Mouse (Mus musculus) hindbrain, embryonic 11.5 days (tissue): ENCODE results near the gene Mark3. TPM values are rescaled to one million over a fixed set of nuclear protein-coding genes. Genes with fewer than 3 reads are reported as not detected.
A peak's percentile ranks its signal among the peaks of the same experiment; 100 is the strongest.

Experiments
- ATAC-seq: fragments of 200-750 bp; cut with Nextera tagmentation; 2 replicates; pipeline ENCODE4 v1.8.0; 2017; ENCODE audit warnings: mild to moderate bottlenecking, moderate TSS enrichment, moderate library complexity; ENCODE audit not compliant: low FRiP score
- DNase-seq: peaks from one replicate; pipeline ENCODE4 v3.0.0-alpha.2; 2015; ENCODE audit warnings: low spot score
- H3K27ac ChIP-seq: fragments of 300-500 bp; sonication (generic); 2 replicates; pipeline ENCODE4 v1.5.1; 2014; ENCODE audit warnings: mild to moderate bottlenecking, low read depth, low read length
- H3K27me3 ChIP-seq: fragments of 300-500 bp; sonication (generic); 2 replicates; pipeline ENCODE4 v1.6.1; 2014; ENCODE audit warnings: mild to moderate bottlenecking, low read length, moderate library complexity, mixed read lengths; ENCODE audit not compliant: control insufficient read depth, insufficient read depth
- H3K36me3 ChIP-seq: fragments of 300-500 bp; sonication (generic); 2 replicates; pipeline ENCODE4 v1.6.1; 2014; ENCODE audit warnings: mild to moderate bottlenecking, low read length, moderate library complexity, mixed read lengths; ENCODE audit not compliant: control insufficient read depth, insufficient read depth
- H3K4me1 ChIP-seq: fragments of 300-500 bp; sonication (generic); replicated peaks from 2 replicates; pipeline ENCODE4 v1.6.1; 2014; ENCODE audit warnings: low read length, mixed read lengths; ENCODE audit not compliant: control insufficient read depth, insufficient read depth
- H3K4me2 ChIP-seq: fragments of 300-500 bp; sonication (generic); replicated peaks from 2 replicates; pipeline ENCODE4 v1.6.1; 2014; ENCODE audit warnings: mild to moderate bottlenecking, low read depth, low read length
- H3K4me3 ChIP-seq: fragments of 300-500 bp; sonication (generic); 2 replicates; pipeline ENCODE4 v1.5.1; 2014; ENCODE audit warnings: low read depth, low read length
- H3K9ac ChIP-seq: fragments of 300-500 bp; sonication (generic); 2 replicates; pipeline ENCODE4 v1.6.1; 2014; ENCODE audit warnings: low read depth, low read length
- H3K9me3 ChIP-seq: fragments of 300-500 bp; sonication (generic); 2 replicates; pipeline ENCODE4 v1.6.1; 2016; ENCODE audit warnings: low read length; ENCODE audit not compliant: control insufficient read depth
- WGBS: fragments of 180-500 bp; shearing (Covaris S2); extraction: QIAGEN DNeasy Blood & Tissue Kit; methylation state at CpG from one replicate; pipeline ENCODE4 v1.1.7; 2014; 5-methylcytosine and 5-hydroxymethylcytosine counted together
- polyA plus RNA-seq: library from polyadenylated mRNA; unstranded; fragments of >200 nt; fragmentation: Nextera tagmentation; extraction: Ambion mirVana; gene quantifications from 2 replicates; pipeline ENCODE4 v1.2.1, GENCODE M21; 2014

Mark3 gene
- polyA plus RNA-seq, 1 experiment from 2014 or later: 76.8 TPM

GRCm38 (mm10) chr12:111597310-111597709 is 23.0 kb downstream of the Mark3 start:
- Histone ChIP-seq H3K9me3 (no peaks in the 10 kb centered on the region), H3K9ac (no peak overlapping the region), H3K4me2 (no peak overlapping the region), H3K4me1 (no peaks in the 10 kb centered on the region), H3K27ac (no peak overlapping the region), H3K36me3 (peaks cover 8% of the 10 kb centered on the region), H3K27me3 (no peaks in the 10 kb centered on the region), H3K4me3 (no peak overlapping the region)
- DNase-seq: no peak
- WGBS: 100% methylated on average over 1 of the region's 1 CpGs
- no peak for ATAC-seq

- no peaks in the 10 kb centered on the region for H3K9me3 ChIP-seq
- H3K9ac ChIP-seq: no peak overlapping the region
- no peaks in the 10 kb centered on the region for H3K27me3 ChIP-seq
- H3K36me3 ChIP-seq: peaks cover 8% of the 10 kb centered on the region
- no peak overlapping the region for H3K4me2 ChIP-seq
- no peak overlapping the region for H3K4me3 ChIP-seq
- DNase-seq: no peak
- no peak overlapping the region for H3K27ac ChIP-seq
- ATAC-seq: no peak
- H3K4me1 ChIP-seq: no peaks in the 10 kb centered on the region
- WGBS: 100% methylated on average over 1 of the region's 1 CpGs
These were observed 24.6 kb downstream of the Mark3 start for GRCm38 (mm10) chr12:111598902-111599301.

DNA sequence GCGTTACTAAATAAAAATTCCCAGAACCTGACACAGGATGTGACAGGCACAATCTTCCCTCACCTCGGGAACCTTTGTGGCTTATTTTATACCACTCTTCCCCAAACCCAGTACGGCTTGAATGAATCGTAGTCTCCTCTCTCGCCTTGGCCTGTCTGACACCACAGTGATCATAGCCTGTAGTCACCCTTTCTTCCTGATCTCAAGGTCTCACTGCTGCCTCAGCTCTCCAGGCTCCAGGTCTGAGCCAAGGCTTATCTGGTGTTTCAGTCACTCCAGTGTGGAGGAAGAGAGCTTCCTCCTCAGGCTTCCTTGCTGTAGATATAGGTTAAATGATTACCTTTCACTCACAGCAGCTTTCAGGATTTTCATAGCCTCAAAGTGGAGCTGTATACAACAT is 25.3 kb downstream of the Mark3 start:
- H3K36me3 ChIP-seq: peaks cover 8% of the 10 kb centered on the region
- WGBS: 93% methylated on average over 5 of the region's 5 CpGs

GRCm38 (mm10) chr12:111603871-111604270 is 29.5 kb downstream of the Mark3 start:
- 95% methylated on average over 3 of the region's 3 CpGs for WGBS
- DNase-seq (no peak), ATAC-seq (no peak)
- Histone ChIP-seq H3K4me1 (no peaks in the 10 kb centered on the region), H3K9me3 (no peaks in the 10 kb centered on the region), H3K4me2 (no peak overlapping the region), H3K27ac (no peak overlapping the region), H3K9ac (no peak overlapping the region), H3K36me3 (no peaks in the 10 kb centered on the region), H3K27me3 (no peaks in the 10 kb centered on the region), H3K4me3 (no peak overlapping the region)

More for the DNA sequence above, 25.3 kb downstream of the Mark3 start:
- ATAC-seq (no peak), DNase-seq (no peak)
- no peak overlapping the region for H3K4me2 ChIP-seq
- no peak overlapping the region for H3K4me3 ChIP-seq
- H3K4me1 ChIP-seq: no peaks in the 10 kb centered on the region
- H3K9me3 ChIP-seq: no peaks in the 10 kb centered on the region
- no peaks in the 10 kb centered on the region for H3K27me3 ChIP-seq
- no peak overlapping the region for H3K9ac ChIP-seq
- no peak overlapping the region for H3K27ac ChIP-seq

- no peaks in the 10 kb centered on the region for H3K36me3 ChIP-seq
- no peaks in the 10 kb centered on the region for H3K4me1 ChIP-seq
- no peak overlapping the region for H3K9ac ChIP-seq
- H3K4me2 ChIP-seq: no peak overlapping the region
- 94% methylated on average over 2 of the region's 2 CpGs for WGBS
- no peak overlapping the region for H3K27ac ChIP-seq
- H3K4me3 ChIP-seq: no peak overlapping the region
- no peaks in the 10 kb centered on the region for H3K27me3 ChIP-seq
- no peak for DNase-seq
- no peaks in the 10 kb centered on the region for H3K9me3 ChIP-seq
- ATAC-seq: no peak
These were observed 31.3 kb downstream of the Mark3 start for GRCm38 (mm10) chr12:111605619-111606018.

DNA sequence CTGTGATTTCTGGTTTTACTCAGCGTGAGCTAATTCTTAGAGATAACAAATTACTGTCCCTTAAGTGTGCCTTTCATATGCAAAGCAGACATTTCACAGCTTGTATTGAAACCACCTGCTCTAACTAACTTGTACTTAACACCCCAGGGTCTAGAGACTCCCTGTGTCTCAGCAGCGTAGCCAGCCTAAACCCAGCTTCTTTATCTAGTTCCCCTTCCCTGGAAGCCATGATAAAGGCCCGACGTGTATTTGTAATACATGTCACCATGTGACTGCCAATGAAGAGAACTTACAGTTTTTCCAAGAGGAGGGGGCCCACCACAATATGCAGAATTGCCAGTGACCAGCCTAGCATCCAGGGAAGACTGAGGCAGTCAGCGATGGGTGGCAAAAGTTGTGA is 33.7 kb downstream of the Mark3 start:
- Histone ChIP-seq H3K4me1 (no peaks in the 10 kb centered on the region), H3K4me2 (no peak overlapping the region), H3K27ac (no peak overlapping the region), H3K4me3 (no peak overlapping the region), H3K36me3 (no peaks in the 10 kb centered on the region), H3K27me3 (no peaks in the 10 kb centered on the region), H3K9me3 (no peaks in the 10 kb centered on the region), H3K9ac (no peak overlapping the region)
- 57% methylated on average over 5 of the region's 5 CpGs for WGBS
- ATAC-seq (no peak), DNase-seq (no peak)

GRCm38 (mm10) chr12:111614475-111615141 is 40.3 kb downstream of the Mark3 start:
- no peak overlapping the region for H3K27ac ChIP-seq
- H3K9me3 ChIP-seq: no peaks in the 10 kb centered on the region
- H3K27me3 ChIP-seq: no peaks in the 10 kb centered on the region
- H3K9ac ChIP-seq: no peak overlapping the region
- no peak overlapping the region for H3K4me2 ChIP-seq
- no peaks in the 10 kb centered on the region for H3K36me3 ChIP-seq
- no peak for ATAC-seq
- DNase-seq: no peak
- WGBS: 88% methylated on average over 5 of the region's 5 CpGs
- no peak overlapping the region for H3K4me3 ChIP-seq
- H3K4me1 ChIP-seq: no peaks in the 10 kb centered on the region

GRCm38 (mm10) chr12:111618266-111618665 is 43.9 kb downstream of the Mark3 start:
- Histone ChIP-seq H3K9ac (no peak overlapping the region), H3K27ac (no peak overlapping the region), H3K27me3 (no peaks in the 10 kb centered on the region), H3K4me1 (no peaks in the 10 kb centered on the region), H3K9me3 (no peaks in the 10 kb centered on the region), H3K36me3 (peaks cover 4% of the 10 kb centered on the region), H3K4me2 (no peak overlapping the region), H3K4me3 (no peak overlapping the region)
- WGBS: 89% methylated on average over 7 of the region's 7 CpGs
- ATAC-seq (no peak), DNase-seq (no peak)

DNA sequence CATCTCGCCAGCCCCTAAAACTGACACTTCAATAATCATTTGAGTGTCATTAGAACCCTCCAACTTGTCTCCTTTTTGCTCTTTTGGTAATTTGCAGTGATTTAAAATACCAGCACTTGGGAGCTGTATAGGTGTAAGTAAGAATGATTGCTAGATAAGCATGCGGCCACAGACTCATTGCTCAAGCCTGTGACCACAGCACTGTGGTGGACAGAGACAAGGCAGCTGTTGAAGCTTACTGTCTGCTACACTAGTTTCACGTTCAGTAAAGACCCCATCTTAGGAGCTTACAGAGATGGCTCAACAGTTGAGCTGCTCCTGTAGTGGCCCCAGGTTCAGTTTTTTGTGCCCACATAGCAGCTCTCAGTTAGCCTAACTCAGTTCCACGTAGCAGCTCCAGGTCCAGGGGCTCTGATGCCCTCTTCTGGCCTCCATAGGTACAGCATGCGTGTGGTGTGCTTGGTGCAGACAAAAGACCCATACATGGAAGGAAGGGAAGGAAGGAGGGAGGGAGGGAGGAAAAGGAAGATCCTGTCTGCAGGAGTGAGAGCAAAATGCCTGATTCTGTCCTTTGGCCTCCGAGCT is 73.8 kb downstream of the Mark3 start:
- 64% methylated on average over 6 of the region's 6 CpGs for WGBS
- H3K27ac ChIP-seq: no peak overlapping the region

More for the DNA sequence above, 73.8 kb downstream of the Mark3 start:
- no peak overlapping the region for H3K4me2 ChIP-seq
- H3K4me3 ChIP-seq: no peak overlapping the region
- no peaks in the 10 kb centered on the region for H3K4me1 ChIP-seq
- H3K9me3 ChIP-seq: no peaks in the 10 kb centered on the region
- H3K36me3 ChIP-seq: peaks cover 16% of the 10 kb centered on the region
- H3K9ac ChIP-seq: no peak overlapping the region
- ATAC-seq (peak; percentile 40; the same call in 1 of the 2 replicates), DNase-seq (peak; percentile 85)
- H3K27me3 ChIP-seq: no peaks in the 10 kb centered on the region
